Mouse (Mus musculus) cerebellum, postnatal 25 days (tissue): ENCODE measurements at regions not wholly inside any gene's neighbourhood (a gene's known extent, or its start where the extent isn't known, plus 50 kb on each side); places are given as distances from the start of the nearest gene placed in this dataset.
"Not testable (repeated sequence)": the region's sequence is repeated elsewhere in the genome, so short reads cannot be mapped to it uniquely, and the experiment has no call there.

Experiments
- DNase-seq, 2 experiments: peaks; one replicate each; pipeline ENCODE4 v3.0.0; 2021; ENCODE audit warnings: mixed read lengths in 2 of 2

GRCm38 (mm10) chr6:143438272-143438591 lies 271.2 kb downstream of the Etnk1 start:
- DNase-seq: no peak

DNA sequence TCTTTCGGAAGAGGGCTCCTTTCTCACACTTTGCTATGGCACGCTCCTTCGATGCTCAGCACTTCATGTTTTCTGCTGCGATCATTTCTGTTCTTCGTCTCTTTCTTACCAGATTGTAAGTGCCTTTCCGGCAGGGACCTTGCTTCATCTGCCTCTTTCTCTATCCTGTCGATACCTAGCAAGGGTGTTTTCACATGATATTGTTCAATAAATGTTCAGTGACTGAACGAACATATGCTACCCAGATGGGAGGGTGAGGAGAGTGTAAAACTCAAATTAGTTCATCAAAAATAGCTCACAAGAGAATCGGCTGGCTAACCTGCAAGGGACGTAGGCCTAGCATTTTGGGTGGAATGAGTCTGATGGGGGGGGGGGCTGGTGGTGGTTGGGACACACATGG lies 272.5 kb downstream of the Etnk1 start:
- no peak for DNase-seq

DNA sequence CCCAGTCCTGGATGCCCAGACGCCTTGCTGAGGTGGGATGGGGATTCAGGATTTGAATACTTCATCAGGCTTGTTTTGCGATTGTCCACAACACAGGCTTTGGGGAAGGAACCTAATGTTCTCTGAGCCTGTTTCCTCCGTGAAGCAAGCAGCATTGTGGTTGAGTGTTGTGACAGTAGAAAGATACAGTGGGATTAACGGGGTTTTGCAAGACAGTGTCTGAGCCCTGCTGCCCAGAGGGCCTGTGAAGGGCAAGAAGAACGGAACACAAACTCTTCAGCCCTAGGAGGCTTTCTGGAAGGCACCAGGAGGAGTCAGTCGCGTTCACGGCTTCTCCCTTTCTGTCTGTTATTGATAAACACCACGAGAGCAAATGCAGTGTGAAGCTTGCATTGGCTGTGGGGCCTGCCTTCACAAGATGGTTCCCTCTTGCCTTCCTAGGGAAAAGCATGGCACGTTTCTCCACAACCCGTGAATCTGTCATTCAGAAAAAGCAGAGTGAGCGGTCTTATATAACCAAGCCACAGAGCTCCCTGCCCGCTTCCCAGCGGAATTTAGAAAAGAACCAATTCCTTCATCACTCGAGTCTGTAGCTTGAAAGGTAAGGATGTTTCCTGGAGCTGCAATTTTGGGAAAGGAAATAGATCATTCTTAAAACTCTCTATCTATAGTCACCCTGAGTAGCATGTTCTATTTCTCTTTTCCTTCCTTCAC lies 273.4 kb downstream of the Etnk1 start:
- no peak for DNase-seq

DNA sequence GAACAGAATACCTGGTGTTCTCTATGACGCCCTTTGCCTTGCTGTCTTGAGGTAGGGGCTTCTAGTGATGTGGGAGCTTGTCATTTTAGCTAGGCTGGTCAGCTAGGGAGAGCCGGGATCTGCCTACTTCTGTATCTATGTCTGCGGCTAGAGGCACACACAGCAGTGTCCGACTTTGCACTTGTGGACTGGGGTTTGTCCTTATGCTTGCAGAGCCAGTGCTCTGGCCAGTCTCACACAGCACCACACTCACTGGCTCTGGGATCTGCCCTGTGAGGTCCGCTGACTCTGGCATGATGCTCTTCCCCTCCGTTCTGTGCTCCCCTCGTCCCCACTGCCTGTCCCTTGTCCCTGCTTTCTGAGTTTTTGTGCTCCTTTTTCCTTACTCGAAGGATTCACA lies 275.3 kb downstream of the Etnk1 start:
- DNase-seq: no peak

- DNase-seq: no peak
Measured at GRCm38 (mm10) chr6:143443446-143443845, 276.4 kb downstream of the Etnk1 start.

GRCm38 (mm10) chr6:143444782-143445181 lies 277.8 kb downstream of the Etnk1 start:
- no peak for DNase-seq

GRCm38 (mm10) chr6:143445834-143446552 lies 279.0 kb downstream of the Etnk1 start:
- DNase-seq: no peak

DNA sequence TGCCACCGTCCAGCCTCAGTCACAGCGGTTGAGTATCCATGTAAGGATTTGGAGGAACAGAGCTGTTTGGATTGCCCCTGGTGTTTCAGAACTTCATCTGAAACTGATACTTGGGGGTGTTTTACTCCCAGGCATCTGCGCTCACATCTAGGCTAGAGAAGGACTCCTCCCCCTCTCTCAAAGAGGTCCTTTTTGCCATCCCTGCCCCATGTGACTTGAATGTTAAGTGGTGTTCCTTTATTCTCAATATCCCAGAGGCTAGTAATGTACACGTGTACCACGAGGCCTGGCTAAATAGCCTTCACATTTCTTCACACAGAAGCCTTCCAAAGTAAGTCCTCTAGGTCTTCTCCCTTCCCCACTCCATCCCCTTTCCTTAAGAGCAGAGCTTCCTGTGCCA lies 280.0 kb downstream of the Etnk1 start:
- no peak for DNase-seq

DNA sequence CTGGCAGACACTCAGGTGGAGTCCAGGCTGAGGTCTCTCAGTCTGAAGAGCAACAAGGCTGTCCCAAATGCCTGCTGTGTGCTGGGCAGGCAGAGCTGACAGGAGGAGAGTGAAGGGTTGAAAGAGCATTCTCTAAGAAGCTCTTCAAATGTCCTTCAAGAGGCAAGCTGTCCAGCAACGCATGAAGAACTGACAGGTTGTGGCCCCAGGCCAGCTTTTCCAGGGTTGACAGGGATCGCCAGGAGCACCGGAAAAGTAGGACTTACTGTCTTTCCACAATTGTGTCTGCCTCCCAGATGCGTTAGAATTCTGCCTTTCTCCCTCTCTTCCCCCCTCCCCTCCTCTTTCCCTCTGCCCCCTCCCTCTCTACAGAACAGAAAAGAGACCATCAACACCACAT lies 282.1 kb downstream of the Etnk1 start:
- no peak for DNase-seq

GRCm38 (mm10) chr6:143451869-143452268 lies 284.8 kb downstream of the Etnk1 start:
- DNase-seq: no peak

GRCm38 (mm10) chr6:143454695-143455218 lies 287.7 kb downstream of the Etnk1 start:
- no peak for DNase-seq

DNA sequence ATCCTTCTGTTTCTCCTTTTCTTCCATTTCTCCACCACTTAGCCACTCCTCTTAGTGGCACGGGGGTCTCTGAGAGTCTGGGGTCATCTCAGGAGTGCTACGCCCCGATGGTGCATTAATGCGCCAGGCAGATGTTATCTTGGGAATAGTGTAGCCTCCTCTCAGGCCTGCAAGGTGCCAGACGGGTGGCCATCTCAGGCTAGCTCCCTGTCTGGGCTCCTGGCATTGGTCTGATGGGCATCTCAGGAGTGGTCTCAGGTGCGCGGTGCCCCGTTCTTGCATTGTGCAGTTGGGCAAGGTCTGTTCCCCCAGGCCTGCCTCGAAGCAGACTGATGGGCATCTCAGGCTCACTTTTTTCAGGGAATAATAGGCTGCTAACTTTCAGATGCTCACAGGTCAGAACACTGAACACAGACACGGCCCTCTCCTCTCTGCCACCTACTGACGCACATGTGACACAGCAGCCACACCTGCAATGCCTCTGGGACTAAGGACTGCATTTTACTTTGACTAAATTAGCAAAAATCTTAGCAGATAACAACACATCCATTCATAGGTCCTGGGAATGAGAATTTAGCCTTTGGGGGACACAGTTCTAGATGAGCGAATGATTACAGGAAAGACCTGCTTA lies 298.0 kb downstream of the Etnk1 start:
- no peak for DNase-seq

- DNase-seq: not testable (repeated sequence)
Measured at GRCm38 (mm10) chr6:143472676-143473075, 305.7 kb downstream of the Etnk1 start.

- no peak for DNase-seq
Measured at GRCm38 (mm10) chr6:143474396-143474795, 307.4 kb downstream of the Etnk1 start.

DNA sequence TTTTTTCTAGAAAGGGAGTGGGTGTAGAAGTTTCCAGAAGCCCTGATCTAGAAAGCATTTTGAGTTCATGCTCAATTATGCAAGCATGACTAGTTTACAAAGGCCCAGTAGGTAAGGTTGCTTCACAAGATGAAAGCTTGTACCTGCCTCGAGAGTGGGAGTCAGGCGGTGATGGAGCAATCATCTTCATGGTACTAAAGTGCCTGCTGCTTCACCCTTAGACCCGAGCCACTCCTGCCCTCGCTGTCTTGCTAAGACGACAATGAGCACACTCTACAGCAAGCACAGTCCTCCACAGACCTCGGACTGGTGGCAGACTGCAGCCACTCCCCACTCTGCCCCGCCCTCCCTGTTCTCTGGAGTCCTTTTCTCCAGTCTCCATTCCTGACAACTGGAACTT lies 308.3 kb downstream of the Etnk1 start:
- no peak for DNase-seq

DNA sequence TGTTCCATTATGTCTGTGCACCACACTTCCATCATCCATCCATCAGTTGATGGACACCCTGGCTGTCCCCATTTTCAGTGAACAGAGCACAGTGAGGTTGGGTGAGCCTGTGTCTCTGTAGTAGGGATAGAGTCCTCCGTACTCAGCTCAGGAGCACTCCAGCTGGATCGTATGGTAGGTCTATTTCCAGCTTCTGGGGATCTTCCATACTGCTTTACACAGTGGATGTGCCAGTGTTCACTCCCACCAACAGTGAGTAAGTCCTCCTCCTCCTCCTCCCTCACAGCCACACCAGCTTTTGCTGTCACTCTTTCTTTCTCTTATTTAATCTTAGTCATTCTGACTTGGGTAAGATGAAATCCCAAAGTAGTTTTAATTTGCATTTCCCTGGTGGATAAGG lies 310.4 kb downstream of the Etnk1 start:
- no peak for DNase-seq

GRCm38 (mm10) chr6:143479239-143479638 lies 312.2 kb downstream of the Etnk1 start:
- no peak for DNase-seq

- no peak for DNase-seq
Measured at GRCm38 (mm10) chr6:143479701-143480388, 312.8 kb downstream of the Etnk1 start.

GRCm38 (mm10) chr6:143482272-143482671 lies 315.3 kb downstream of the Etnk1 start:
- DNase-seq: no peak

GRCm38 (mm10) chr6:143482868-143483267 lies 315.8 kb downstream of the Etnk1 start:
- no peak for DNase-seq

- DNase-seq: no peak
Measured at GRCm38 (mm10) chr6:143484941-143485340, 317.9 kb downstream of the Etnk1 start.

DNA sequence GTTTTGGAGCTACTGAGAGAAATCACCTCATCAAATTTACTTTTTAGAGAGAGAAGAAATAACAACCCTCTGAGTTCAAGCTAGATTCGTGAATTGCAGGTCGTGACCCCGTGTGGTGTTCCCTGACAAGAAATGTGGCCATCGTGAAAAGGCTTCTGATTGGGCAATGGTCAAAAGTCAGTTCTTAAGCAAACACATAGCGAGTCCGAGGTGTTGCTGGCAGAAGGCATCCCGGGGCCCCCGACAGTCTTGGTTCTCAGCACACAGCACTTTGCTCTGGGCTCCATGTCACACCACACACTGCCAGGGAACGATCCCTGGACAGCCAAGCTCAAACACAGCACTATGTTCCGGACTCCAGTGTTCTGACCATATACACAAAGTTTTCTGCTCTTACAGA lies 320.0 kb downstream of the Etnk1 start:
- no peak for DNase-seq

GRCm38 (mm10) chr6:143490019-143490418 lies 323.0 kb downstream of the Etnk1 start:
- DNase-seq: no peak
